In genomic region chr6:18127206-18127983, GRCm38 (mm10) we compare ENCODE assay signal across 34 mouse cellular contexts. TPM values are rescaled to one million over a fixed set of nuclear protein-coding genes. Genes with fewer than 3 reads are reported as not detected.
DNase-seq lines count a peak whose midpoint lies in the region; ATAC-seq and TF ChIP-seq lines count a peak whose summit lies in the region.
"Had no signal": no experiment of that assay in that cellular context is flagged by ENCODE, and none has a peak within 500 bp of the region (broad histone marks: within the 10 kb centered on the region; RNA-seq: fewer than 3 reads in every experiment).

No protein-coding gene starts in this region.

- ATAC-seq in kidney, embryonic 15.5 days (replicated peaks; ENCODE audit: low FRiP score): peak; percentile 70
- ATAC-seq in Patski: peak; percentile 94
- ATAC-seq: activated CD4-positive, CD25-positive, alpha-beta regulatory T cell, adult 4 months; CD4-positive, CD25-positive, alpha-beta regulatory T cell, adult 4 months; forebrain, embryonic 15.5 days; hindbrain, embryonic 16.5 days had no signal

- no peaks in the 10 kb centered on the region for H3K9me3 ChIP-seq in kidney, embryonic 15.5 days (replicated peaks)
- H3K9me3 ChIP-seq: embryonic facial prominence, embryonic 10.5 days; embryonic facial prominence, embryonic 13.5 days; forebrain, embryonic 12.5 days; forebrain, embryonic 15.5 days; heart, embryonic 12.5 days; heart, embryonic 15.5 days; hindbrain, embryonic 10.5 days; hindbrain, embryonic 13.5 days had no signal

- no peak overlapping the region for H3K4me2 ChIP-seq in kidney, embryonic 15.5 days
- H3K4me2 ChIP-seq: embryonic facial prominence, embryonic 13.5 days; forebrain, embryonic 12.5 days; forebrain, embryonic 15.5 days; heart, embryonic 12.5 days; heart, embryonic 15.5 days; hindbrain, embryonic 13.5 days had no signal

- POLR2A ChIA-PET in Patski (lab: Charles Lee): interaction anchor here (0.6 kb wide), 1 partner anchor 677 kb away, joined by 3 read pairs; no protein-coding TSS in a partner anchor

- H3K4me1 ChIP-seq in kidney, embryonic 15.5 days: peaks cover 4% of the 10 kb centered on the region; the same call in 1 of the 2 replicates
- H3K4me1 ChIP-seq: embryonic facial prominence, embryonic 10.5 days; embryonic facial prominence, embryonic 13.5 days; forebrain, embryonic 12.5 days; forebrain, embryonic 15.5 days; heart, embryonic 12.5 days; heart, embryonic 15.5 days; hindbrain, embryonic 10.5 days; hindbrain, embryonic 13.5 days had no signal

- no peak for TF ChIP-seq CTCF in Patski (IDR thresholded peaks at IDR 0.05)

- WGBS in kidney, embryonic 15.5 days: 71% methylated on average over 2 of the region's 2 CpGs

- H3K36me3 ChIP-seq in kidney, embryonic 15.5 days: no peaks in the 10 kb centered on the region
- H3K36me3 ChIP-seq: embryonic facial prominence, embryonic 10.5 days; embryonic facial prominence, embryonic 13.5 days; forebrain, embryonic 12.5 days; forebrain, embryonic 15.5 days; heart, embryonic 12.5 days; heart, embryonic 15.5 days; hindbrain, embryonic 10.5 days; hindbrain, embryonic 13.5 days had no signal

- peak; percentile 3 for DNase-seq in embryo, embryonic 10 days (ENCODE audit: low spot score)
- no peak for DNase-seq in embryo, embryonic 10.5 days (ENCODE audit: low spot score)
- DNase-seq in kidney, postnatal 10 days: no peak
- DNase-seq in retina, embryonic 14.5 days (ENCODE audit: low spot score): peak; percentile 2
- no peak for DNase-seq in retina, postnatal 1 day
- DNase-seq in Patski (ENCODE audit: low read depth, low spot score): peak; percentile 59
- no peak for DNase-seq in adrenal gland, postnatal 36 days
- DNase-seq: adrenal gland, adult 8-10 months; adrenal gland, postnatal 25 days; cerebellum, adult 18-20 months; cerebellum, adult 9-10 months; cerebellum, postnatal 14 days; embryo, embryonic 11 days; gastrocnemius, postnatal 25 days; heart, adult 18-20 months; heart, postnatal 10 days; heart, postnatal 36 days had no signal

- H3K4me3 ChIP-seq in kidney, embryonic 15.5 days (replicated peaks): no peak overlapping the region
- H3K4me3 ChIP-seq: embryonic facial prominence, embryonic 10.5 days; embryonic facial prominence, embryonic 13.5 days; erythroblast, embryonic 14.5 days; forebrain, embryonic 12.5 days; forebrain, embryonic 15.5 days; heart, embryonic 12.5 days; heart, embryonic 15.5 days; hindbrain, embryonic 10.5 days; hindbrain, embryonic 13.5 days had no signal

- no peak overlapping the region for H3K9ac ChIP-seq in kidney, embryonic 15.5 days
- H3K9ac ChIP-seq: embryonic facial prominence, embryonic 13.5 days; forebrain, embryonic 12.5 days; forebrain, embryonic 15.5 days; heart, embryonic 12.5 days; heart, embryonic 15.5 days; hindbrain, embryonic 13.5 days had no signal

- H3K27ac ChIP-seq in kidney, embryonic 15.5 days: no peak overlapping the region
- H3K27ac ChIP-seq: embryonic facial prominence, embryonic 10.5 days; embryonic facial prominence, embryonic 13.5 days; forebrain, embryonic 12.5 days; forebrain, embryonic 15.5 days; heart, embryonic 15.5 days; hindbrain, embryonic 10.5 days; hindbrain, embryonic 13.5 days had no signal

- in situ Hi-C loops in Patski (cut with MboI; ENCODE audit: low pct_unique_long_range_greater_than_20kb): no loop called here

- no peaks in the 10 kb centered on the region for H3K27me3 ChIP-seq in kidney, embryonic 15.5 days
- H3K27me3 ChIP-seq in Patski: no peaks in the 10 kb centered on the region
- H3K27me3 ChIP-seq: embryonic facial prominence, embryonic 13.5 days; forebrain, embryonic 12.5 days; forebrain, embryonic 15.5 days; heart, embryonic 12.5 days; heart, embryonic 15.5 days; hindbrain, embryonic 13.5 days had no signal

- CTCF ChIA-PET in Patski (lab: Charles Lee): interaction anchor here (1.0 kb wide), 1 partner anchor 253 kb away, joined by 3 read pairs; no protein-coding TSS in a partner anchor

RNA-seq across cellular contexts. Expression of gene Asz1, which starts 18.5 kb away (rescaled TPM):
- polyA plus RNA-seq in kidney, embryonic 15.5 days (2015; fragmentation: Nextera tagmentation; extraction: Ambion mirVana): 0.12 TPM in 1 of 2 replicates, not detected in the other
- polyA plus RNA-seq in Patski (2021): not detected
- total RNA-seq in adrenal gland, postnatal 36 days (2021): not detected
- total RNA-seq: adrenal gland, adult 8-10 months; adrenal gland, postnatal 25 days; gastrocnemius, adult 8-10 months; gastrocnemius, postnatal 25 days; heart, adult 18-20 months; heart, postnatal 10 days; heart, postnatal 36 days; MEL had no signal
- polyA plus RNA-seq: activated CD4-positive, CD25-positive, alpha-beta regulatory T cell, adult 4 months; C2C12; CD4-positive, CD25-positive, alpha-beta regulatory T cell, adult 4 months; embryonic facial prominence, embryonic 10.5 days; embryonic facial prominence, embryonic 13.5 days; erythroblast, embryonic 14.5 days; forebrain, embryonic 12.5 days; forebrain, embryonic 15.5 days; gonadal fat pad, adult 2 months; heart, embryonic 12.5 days; hindbrain, embryonic 10.5 days; hindbrain, embryonic 13.5 days; hindbrain, embryonic 16.5 days had no signal

RNA-seq across cellular contexts. Expression of gene Cftr, which starts 43.1 kb away (rescaled TPM):
- 4.2 and 4.7 TPM in 2 replicates for polyA plus RNA-seq in kidney, embryonic 15.5 days (2015; fragmentation: Nextera tagmentation; extraction: Ambion mirVana)
- polyA plus RNA-seq in Patski (2021): 0.12 TPM
- total RNA-seq in adrenal gland, postnatal 36 days (2021): under 1 TPM; 0.13 to 0.23 TPM
- total RNA-seq: adrenal gland, postnatal 25 days; gastrocnemius, adult 8-10 months; gastrocnemius, postnatal 25 days; MEL had no signal
- polyA plus RNA-seq: activated CD4-positive, CD25-positive, alpha-beta regulatory T cell, adult 4 months; C2C12; CD4-positive, CD25-positive, alpha-beta regulatory T cell, adult 4 months; erythroblast, embryonic 14.5 days had no signal

Comparison
In these comparisons a context has a peak if more than half of its experiments do, and no peak if none do; other contexts are left out.
1. DNase-seq: peak in embryo, embryonic 10 days (single experiment), retina, embryonic 14.5 days (single experiment) and Patski (single experiment); none in embryo, embryonic 10.5 days (single experiment), kidney, postnatal 10 days (single experiment), retina, postnatal 1 day (single experiment) and adrenal gland, postnatal 36 days (0 of 2).